In the genomic region with DNA sequence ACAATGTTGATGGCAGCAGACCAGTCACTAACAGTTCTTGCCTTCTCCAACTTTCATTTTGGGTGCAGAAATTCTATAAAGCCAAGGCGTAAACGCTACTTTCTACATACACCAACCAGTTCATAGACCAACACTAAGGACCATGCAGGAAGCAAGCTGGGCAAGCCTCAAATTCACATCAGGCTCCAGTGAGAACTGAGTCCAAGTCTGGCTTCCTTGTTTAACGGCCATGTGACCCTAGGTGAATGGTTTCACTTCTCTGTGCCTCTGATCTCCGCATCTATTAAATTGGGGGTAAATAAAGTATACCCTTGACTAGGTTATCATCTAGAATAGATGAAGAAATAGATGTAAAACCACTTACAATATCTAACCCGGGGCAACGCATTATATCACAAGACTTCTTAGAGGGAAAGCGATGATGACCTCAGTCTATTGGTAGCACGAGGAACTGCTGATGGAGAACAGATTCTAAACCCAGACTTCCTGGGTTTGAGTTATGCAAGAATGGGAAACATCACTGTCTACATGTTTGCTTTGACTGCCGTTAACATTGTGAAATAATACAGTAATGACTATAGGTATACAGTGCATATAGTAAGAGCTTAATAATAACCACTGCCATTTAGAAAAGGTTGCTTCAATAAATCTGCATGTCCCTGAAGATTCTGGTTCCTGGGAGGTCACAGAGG, we compare ENCODE assay signal across 22 mouse cellular contexts. TPM values are rescaled to one million over a fixed set of nuclear protein-coding genes. Genes with fewer than 3 reads are reported as not detected.
DNase-seq lines count a peak whose midpoint lies in the region; ATAC-seq lines count a peak whose summit lies in the region.
"Had no signal": no experiment of that assay in that cellular context is flagged by ENCODE, and none has a peak within 500 bp of the region (broad histone marks: within the 10 kb centered on the region; RNA-seq: fewer than 3 reads in every experiment).

No protein-coding gene starts in this region.

- peaks cover 15% of the 10 kb centered on the region for H3K4me1 ChIP-seq in heart, embryonic 10.5 days
- peaks cover 15% of the 10 kb centered on the region for H3K4me1 ChIP-seq in hindbrain, embryonic 12.5 days

- H3K9ac ChIP-seq in hindbrain, embryonic 12.5 days = no peak overlapping the region
- H3K9ac ChIP-seq: embryonic facial prominence, embryonic 12.5 days; liver, embryonic 12.5 days; midbrain, embryonic 15.5 days had no signal

- H3K27ac ChIP-seq in heart, embryonic 10.5 days = no peak overlapping the region
- no peak overlapping the region for H3K27ac ChIP-seq in hindbrain, embryonic 12.5 days
- H3K27ac ChIP-seq: embryonic facial prominence, embryonic 12.5 days; gastrocnemius, adult 2 months; liver, embryonic 12.5 days; midbrain, embryonic 15.5 days had no signal

- H3K4me2 ChIP-seq in hindbrain, embryonic 12.5 days (replicated peaks) = no peak overlapping the region
- H3K4me2 ChIP-seq: embryonic facial prominence, embryonic 12.5 days; heart, embryonic 11.5 days; liver, embryonic 12.5 days; midbrain, embryonic 15.5 days had no signal

- DNase-seq in heart, adult 11 months = peak; percentile 89
- no peak for DNase-seq in heart, embryonic 10.5 days (ENCODE audit: low spot score)
- DNase-seq in spleen, postnatal 36 days (ENCODE audit: low spot score in 2 of 2) = peak; percentile 5 to 7
- no peak for DNase-seq in spleen, adult 18-20 months
- no peak for DNase-seq in cerebellum, postnatal 10 days
- DNase-seq: adrenal gland, postnatal 36 days; cerebellum, adult 18-20 months; gastrocnemius, adult 2 months; kidney, postnatal 25 days; lung, adult 18-20 months; lung, postnatal 10 days had no signal

- H3K9me3 ChIP-seq in heart, embryonic 10.5 days = no peaks in the 10 kb centered on the region
- no peaks in the 10 kb centered on the region for H3K9me3 ChIP-seq in hindbrain, embryonic 12.5 days (replicated peaks)
- H3K9me3 ChIP-seq: embryonic facial prominence, embryonic 12.5 days; G1E; liver, embryonic 12.5 days; midbrain, embryonic 15.5 days had no signal

- H3K4me3 ChIP-seq in heart, embryonic 10.5 days = no peak overlapping the region
- H3K4me3 ChIP-seq in hindbrain, embryonic 12.5 days = no peak overlapping the region
- H3K4me3 ChIP-seq: embryonic facial prominence, embryonic 12.5 days; gastrocnemius, adult 2 months; liver, embryonic 12.5 days; midbrain, embryonic 15.5 days had no signal

- no peaks in the 10 kb centered on the region for H3K36me3 ChIP-seq in heart, embryonic 10.5 days
- H3K36me3 ChIP-seq in hindbrain, embryonic 12.5 days = no peaks in the 10 kb centered on the region
- H3K36me3 ChIP-seq: embryonic facial prominence, embryonic 12.5 days; G1E; liver, embryonic 12.5 days; midbrain, embryonic 15.5 days had no signal

- ATAC-seq in megakaryocyte, adult 5-6 weeks (ENCODE audit: poor library complexity, severe bottlenecking) = peak; percentile 61
- no peak for ATAC-seq in hindbrain, embryonic 12.5 days (ENCODE audit: low FRiP score)
- ATAC-seq in inflammation-experienced regulatory T-cells, adult 6 months = no peak
- ATAC-seq: hindbrain, embryonic 16.5 days; intestine, embryonic 16.5 days; liver, embryonic 12.5 days; midbrain, embryonic 15.5 days; Patski had no signal

- peaks cover 9% of the 10 kb centered on the region; the same call in 1 of the 2 replicates for H3K27me3 ChIP-seq in heart, embryonic 10.5 days (ENCODE audit: insufficient read depth, poor library complexity, severe bottlenecking)
- H3K27me3 ChIP-seq in hindbrain, embryonic 12.5 days = peaks cover 32% of the 10 kb centered on the region
- H3K27me3 ChIP-seq: midbrain, embryonic 15.5 days; Patski had no signal

- WGBS in heart, embryonic 10.5 days = 82% methylated on average over 9 of the region's 9 CpGs
- whole genome bisulfite sequencing in hindbrain, embryonic 12.5 days = 93% methylated on average over 9 of the region's 9 CpGs

RNA-seq across cellular contexts. Expression of a gene that starts 1.2 kb away (rescaled TPM):
- 13.0 and 15.1 TPM in 2 replicates for polyA plus RNA-seq in heart, embryonic 10.5 days (2016; fragmentation: Nextera tagmentation; extraction: Ambion mirVana)
- 2.0 and 5.2 TPM in 2 replicates for total RNA-seq in megakaryocyte, adult 5-6 weeks (2015)
- total RNA-seq in megakaryocyte, adult 5-6 weeks (2017) = 4.1 TPM in 2 replicates
- 12.4 and 13.6 TPM in 2 replicates for polyA plus RNA-seq in hindbrain, embryonic 12.5 days (2016; fragmentation: Nextera tagmentation; extraction: Ambion mirVana)
- 1 to 10 TPM; 1.0 to 2.4 (median 2.4) TPM for polyA plus RNA-seq in inflammation-experienced regulatory T-cells, adult 6 months (2017; shearing (Covaris generic))
- polyA plus RNA-seq: G1E had no signal

RNA-seq across cellular contexts. Expression of a gene that starts 4.4 kb away (rescaled TPM):
- 55.5 and 62.2 TPM in 2 replicates for polyA plus RNA-seq in heart, embryonic 10.5 days (2016; fragmentation: Nextera tagmentation; extraction: Ambion mirVana)
- 7.9 and 9.0 TPM in 2 replicates for total RNA-seq in megakaryocyte, adult 5-6 weeks (2015)
- total RNA-seq in megakaryocyte, adult 5-6 weeks (2017) = 49.2 and 68.2 TPM in 2 replicates
- 76.2 and 85.3 TPM in 2 replicates for polyA plus RNA-seq in hindbrain, embryonic 12.5 days (2016; fragmentation: Nextera tagmentation; extraction: Ambion mirVana)
- polyA plus RNA-seq in inflammation-experienced regulatory T-cells, adult 6 months (2017; shearing (Covaris generic)) = 10 to 100 TPM; 14.2 to 32.2 (median 21.2) TPM

Comparison
In these comparisons a context has a peak if more than half of its experiments do, and no peak if none do; other contexts are left out.
1. DNase-seq: peak in heart, adult 11 months (single experiment) and spleen, postnatal 36 days (2 of 2); none in heart, embryonic 10.5 days (single experiment), spleen, adult 18-20 months (0 of 2) and cerebellum, postnatal 10 days (0 of 2).